Mouse (Mus musculus): ENCODE measurements around the gene Pdyn.

Gene Pdyn

GRCm38 (mm10) chr2:129699484-129700158, at the start of gene Pdyn:
TSS of gene Pdyn (minus strand) at chr2:129699844.
- no peak for DNase-seq (ENCODE audit: low spot score)

- no peak for DNase-seq (ENCODE audit: low spot score)
Measured at GRCm38 (mm10) chr2:129742016-129742415, 42.4 kb upstream of the Pdyn start.

GRCm38 (mm10) chr2:129740515-129740914, 40.9 kb upstream of the Pdyn start:
- no peak for DNase-seq (ENCODE audit: low spot score)

GRCm38 (mm10) chr2:129734031-129734430, 34.4 kb upstream of the Pdyn start:
- DNase-seq (ENCODE audit: low spot score) = no peak

- DNase-seq (ENCODE audit: low spot score) = no peak
Measured at GRCm38 (mm10) chr2:129729681-129730080, 30.0 kb upstream of the Pdyn start.

GRCm38 (mm10) chr2:129715671-129716070, 16.0 kb upstream of the Pdyn start:
- DNase-seq (ENCODE audit: low spot score) = no peak

GRCm38 (mm10) chr2:129713026-129713544, 13.4 kb upstream of the Pdyn start:
- DNase-seq (ENCODE audit: low spot score) = no peak

GRCm38 (mm10) chr2:129696059-129696458, 3.6 kb downstream of the Pdyn start:
- DNase-seq (ENCODE audit: low spot score) = peak; percentile 7

- no peak for DNase-seq (ENCODE audit: low spot score)
Measured at GRCm38 (mm10) chr2:129694303-129694702, 5.3 kb downstream of the Pdyn start.

GRCm38 (mm10) chr2:129692694-129693093, 7.0 kb downstream of the Pdyn start:
- no peak for DNase-seq (ENCODE audit: low spot score)

- no peak for DNase-seq (ENCODE audit: low spot score)
Measured at GRCm38 (mm10) chr2:129689694-129690093, 9.9 kb downstream of the Pdyn start.

- no peak for DNase-seq (ENCODE audit: low spot score)
Measured at GRCm38 (mm10) chr2:129688036-129688625, 11.5 kb downstream of the Pdyn start.

- no peak for DNase-seq (ENCODE audit: low spot score)
Measured at GRCm38 (mm10) chr2:129686908-129687307, 12.7 kb downstream of the Pdyn start.

- no peak for DNase-seq (ENCODE audit: low spot score)
Measured at GRCm38 (mm10) chr2:129684014-129684413, 15.6 kb downstream of the Pdyn start.

- no peak for DNase-seq (ENCODE audit: low spot score)
Measured at GRCm38 (mm10) chr2:129680236-129680635, 19.4 kb downstream of the Pdyn start.

- DNase-seq (ENCODE audit: low spot score) = no peak
Measured at GRCm38 (mm10) chr2:129679066-129679465, 20.6 kb downstream of the Pdyn start.

GRCm38 (mm10) chr2:129677664-129678063, 22.0 kb downstream of the Pdyn start:
- DNase-seq (ENCODE audit: low spot score) = no peak

GRCm38 (mm10) chr2:129674935-129675634, 24.6 kb downstream of the Pdyn start:
- DNase-seq (ENCODE audit: low spot score) = peak; percentile 62

- DNase-seq (ENCODE audit: low spot score) = no peak
Measured at GRCm38 (mm10) chr2:129671911-129672310, 27.7 kb downstream of the Pdyn start.

GRCm38 (mm10) chr2:129662484-129662883, 37.2 kb downstream of the Pdyn start:
- DNase-seq (ENCODE audit: low spot score) = no peak

- no peak for DNase-seq (ENCODE audit: low spot score)
Measured at GRCm38 (mm10) chr2:129660020-129660419, 39.6 kb downstream of the Pdyn start.

- no peak for DNase-seq (ENCODE audit: low spot score)
Measured at GRCm38 (mm10) chr2:129658796-129659195, 40.8 kb downstream of the Pdyn start.

- no peak for DNase-seq (ENCODE audit: low spot score)
Measured at GRCm38 (mm10) chr2:129655033-129655432, 44.6 kb downstream of the Pdyn start.

All from spleen, adult 12 weeks (tissue).